Mouse (Mus musculus) lung, postnatal 36 days (tissue): ENCODE measurements around the gene Bnip2.
"Not testable (repeated sequence)": the region's sequence is repeated elsewhere in the genome, so short reads cannot be mapped to it uniquely, and the experiment has no call there.

Source experiments
- DNase-seq: peaks from one replicate; pipeline ENCODE4 v3.0.0; 2022; ENCODE audit warnings: mixed read lengths

Bnip2 gene

GRCm38 (mm10) chr9:70011537-70012407, 22.5 kb downstream of the Bnip2 start:
- no peak for DNase-seq

DNA sequence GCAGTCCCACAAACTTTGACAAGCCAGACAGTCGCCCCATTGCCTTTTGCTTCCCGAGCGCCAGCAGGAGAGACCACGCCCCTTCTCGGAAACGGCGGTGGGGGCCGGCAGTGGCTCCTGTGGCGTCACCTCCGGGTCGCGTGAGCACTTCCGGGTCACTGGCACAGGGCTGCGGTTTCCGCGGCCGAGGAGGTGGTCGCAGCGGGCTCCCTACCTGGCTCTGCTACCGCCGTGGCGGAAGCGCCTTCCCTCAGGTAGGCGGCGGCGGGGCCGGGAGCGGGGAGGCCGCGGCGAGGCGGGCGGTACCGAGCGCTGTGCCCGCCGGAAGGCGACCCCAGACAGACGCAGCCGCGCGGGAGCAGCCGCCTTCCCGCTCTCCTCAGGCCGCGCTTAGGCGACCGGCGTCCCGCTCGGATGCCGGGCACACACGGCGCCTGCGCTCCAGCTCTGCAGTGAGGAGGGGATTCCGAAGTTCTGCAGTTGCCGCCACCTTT, 23.2 kb downstream of the Bnip2 start, which contains the start of gene Gtf2a2:
Gene Gtf2a2, plus strand, starts transcription at position 143 of the 494 bp plus-strand sequence.
- peak; percentile 95 for DNase-seq

- no peak for DNase-seq
Measured at GRCm38 (mm10) chr9:70015632-70016031, 26.4 kb downstream of the Bnip2 start.

- peak; percentile 16 for DNase-seq
Measured at GRCm38 (mm10) chr9:70018879-70019278, 29.6 kb downstream of the Bnip2 start.

DNA sequence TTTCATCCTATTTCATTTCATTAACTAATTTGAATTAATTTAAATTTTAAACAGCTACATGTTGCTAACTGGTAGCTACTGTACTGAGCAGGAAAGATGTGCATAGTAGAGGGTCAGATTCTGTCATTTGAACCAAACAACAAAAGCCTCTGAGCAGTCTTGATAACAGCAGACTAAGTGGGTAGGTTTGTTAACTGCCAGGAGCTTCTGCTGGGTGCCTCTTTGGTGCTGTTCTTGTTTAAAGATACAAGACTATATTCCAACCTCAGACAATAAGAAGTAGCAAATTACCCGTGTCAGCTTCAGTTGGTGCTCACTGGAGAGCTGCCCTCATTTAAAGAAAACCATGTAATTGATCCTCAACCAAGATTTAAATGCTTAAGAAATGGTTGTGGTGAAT, 32.3 kb downstream of the Bnip2 start:
- DNase-seq: no peak

DNA sequence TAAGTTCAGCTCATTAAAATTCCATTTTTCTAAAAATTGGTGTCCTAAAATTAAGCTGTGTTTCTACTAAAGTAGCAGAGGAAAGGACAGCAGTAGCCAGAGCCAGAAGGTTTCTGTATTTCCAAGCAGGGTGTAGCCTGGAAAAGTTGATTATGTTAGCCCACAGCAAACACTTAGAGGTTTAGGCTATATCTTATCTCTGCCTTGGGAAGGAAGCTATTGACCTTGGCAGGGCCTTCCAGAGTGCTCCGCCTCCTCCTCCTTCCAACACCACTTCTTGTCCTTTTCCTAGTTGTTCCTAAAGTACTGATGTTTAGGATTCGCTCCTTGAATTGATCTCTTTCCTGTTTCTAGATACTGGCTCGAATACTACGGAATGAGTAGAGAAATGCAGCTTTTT, 32.8 kb downstream of the Bnip2 start:
- DNase-seq: peak; percentile 38

GRCm38 (mm10) chr9:70023615-70024014, 34.3 kb downstream of the Bnip2 start:
- not testable (repeated sequence) for DNase-seq

GRCm38 (mm10) chr9:70024648-70025047, 35.4 kb downstream of the Bnip2 start:
- no peak for DNase-seq

- DNase-seq: peak; percentile 79
Measured at GRCm38 (mm10) chr9:70025365-70026012, 36.2 kb downstream of the Bnip2 start.

GRCm38 (mm10) chr9:70032167-70032566, 42.9 kb downstream of the Bnip2 start:
- no peak for DNase-seq

DNA sequence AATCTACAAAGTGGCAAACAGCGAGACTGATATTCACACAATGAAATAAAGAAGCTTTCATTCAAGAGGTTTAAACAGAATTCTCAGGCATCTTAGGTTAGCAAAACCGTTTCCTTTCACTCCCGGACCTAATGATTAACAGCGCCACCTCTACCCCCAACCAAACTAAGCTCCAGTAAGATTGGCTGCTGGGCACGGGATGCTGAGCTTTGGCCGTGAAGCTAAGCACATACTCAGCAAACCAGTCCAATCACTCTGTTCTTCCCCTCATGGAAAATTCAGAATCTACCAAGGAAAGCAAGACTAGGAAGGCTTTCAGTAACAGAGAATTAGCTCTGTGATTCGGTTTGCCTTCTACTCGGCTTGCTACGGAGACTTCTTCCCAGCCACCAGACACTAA, 43.8 kb downstream of the Bnip2 start:
- DNase-seq: no peak

- DNase-seq: no peak
Measured at GRCm38 (mm10) chr9:70034702-70035101, 45.4 kb downstream of the Bnip2 start.

- DNase-seq: no peak
Measured at GRCm38 (mm10) chr9:70036646-70037045, 47.4 kb downstream of the Bnip2 start.

DNA sequence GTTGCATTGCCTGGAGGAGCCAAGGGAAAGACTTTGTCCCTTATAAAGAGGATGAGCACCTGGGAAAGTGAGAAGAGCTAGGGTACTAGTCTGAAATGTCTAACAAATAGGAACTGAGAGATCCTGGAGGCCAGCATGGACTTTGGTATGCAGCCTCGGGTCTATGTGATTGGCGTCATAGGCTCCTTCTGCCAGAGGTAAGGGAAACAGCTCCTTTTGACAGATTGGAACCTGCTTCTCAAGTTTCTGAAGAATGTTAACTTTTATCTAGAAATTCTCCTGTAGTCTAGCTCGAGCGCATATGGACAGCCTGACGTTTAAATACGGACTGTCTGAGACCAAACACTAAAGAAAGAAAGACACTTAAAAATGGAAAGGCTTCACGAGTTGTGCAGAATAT, 48.7 kb downstream of the Bnip2 start, which contains the start of gene Gcnt3:
Gene Gcnt3, minus strand, starts transcription at position 101 of the 400 bp plus-strand sequence.
- no peak for DNase-seq

- DNase-seq: no peak
Measured at GRCm38 (mm10) chr9:70039597-70040385, 50.5 kb downstream of the Bnip2 start.

GRCm38 (mm10) chr9:70040570-70040969, 51.3 kb downstream of the Bnip2 start:
- no peak for DNase-seq

GRCm38 (mm10) chr9:70042137-70042536, 52.9 kb downstream of the Bnip2 start:
- no peak for DNase-seq

GRCm38 (mm10) chr9:70042935-70043334, 53.7 kb downstream of the Bnip2 start:
- DNase-seq: no peak

DNA sequence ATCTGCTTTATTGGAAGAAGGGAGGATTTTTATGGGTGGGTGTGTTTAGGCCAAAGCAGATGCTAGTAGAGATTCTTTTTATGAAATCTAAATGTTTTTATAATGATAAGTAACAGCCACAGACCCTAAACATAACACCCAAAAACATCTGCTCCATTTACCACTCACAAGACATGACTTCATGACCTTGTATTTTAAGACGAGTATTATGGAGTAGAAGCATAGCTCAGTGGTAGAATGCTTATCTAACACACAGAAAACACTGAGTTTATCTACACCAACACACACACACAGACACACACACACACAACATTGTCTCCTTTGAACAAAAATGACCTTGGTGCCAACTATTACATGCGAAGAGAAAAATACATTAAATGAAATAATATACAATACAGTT, 55.6 kb downstream of the Bnip2 start:
- DNase-seq: no peak

DNA sequence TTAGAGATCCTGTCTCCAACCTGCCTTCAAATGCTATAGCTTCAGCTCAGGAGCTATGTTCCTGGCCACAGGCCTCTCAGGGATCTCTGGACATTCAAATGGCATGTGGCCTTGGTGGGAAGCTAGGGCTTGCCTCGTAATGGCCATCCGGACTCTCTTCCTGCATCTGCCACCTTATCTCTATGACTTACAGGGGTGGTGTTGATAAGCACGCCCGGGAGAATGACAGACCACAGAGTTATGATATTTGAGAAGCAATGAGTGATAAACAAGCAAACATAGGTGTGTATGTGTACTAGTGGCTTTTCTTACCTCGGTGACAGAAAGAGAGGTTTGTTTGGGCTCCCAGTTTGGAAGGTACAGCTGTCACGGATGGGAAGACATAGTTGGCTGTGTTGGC, 57.0 kb downstream of the Bnip2 start:
- no peak for DNase-seq

GRCm38 (mm10) chr9:70047839-70048238, 58.6 kb downstream of the Bnip2 start:
- no peak for DNase-seq

DNA sequence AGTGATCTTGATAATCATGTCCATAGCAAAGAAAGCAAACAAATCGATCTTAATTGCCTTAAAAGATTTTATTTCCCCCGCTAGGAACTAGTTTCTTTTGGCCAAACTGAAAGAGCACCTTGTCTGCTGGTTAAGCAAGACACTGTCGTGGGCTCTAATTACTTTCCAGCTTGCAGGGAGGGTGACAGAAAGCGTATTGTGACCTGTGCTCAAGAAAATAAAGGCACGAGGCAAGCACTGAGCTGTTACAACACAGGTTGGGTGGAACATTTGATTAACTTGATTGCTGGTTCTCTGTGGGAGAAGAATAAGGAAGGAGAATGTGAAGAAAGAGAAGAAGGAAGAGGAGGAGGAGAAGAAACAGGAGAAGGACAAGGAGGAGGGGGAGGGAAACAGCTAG, 59.0 kb downstream of the Bnip2 start:
- DNase-seq: no peak
